Mouse (Mus musculus) stomach, postnatal 0 days (tissue): ENCODE measurements around the gene Etv1.

Experiments used
- CTCF ChIP-seq: IDR thresholded peaks from 2 replicates; pipeline ENCODE4 v1.5.1; 2016; ENCODE audit warnings: antibody characterized with exemption, low read depth, mild to moderate bottlenecking, moderate library complexity
- EP300 ChIP-seq: optimal IDR thresholded peaks from 2 replicates; pipeline ENCODE3; 2016; ENCODE audit warnings: antibody characterized with exemption

GRCm38 (mm10) chr12:38863395-38863794 is 84.2 kb downstream of the Etv1 start:
- no peak for TF ChIP-seq CTCF
- TF ChIP-seq EP300 = no peak
